Mouse (Mus musculus) layer of hippocampus, postnatal 25 days (tissue): ENCODE data around the gene Cyth1. TPM values are rescaled to one million over a fixed set of nuclear protein-coding genes. Genes with fewer than 3 reads are reported as not detected.
A peak's percentile ranks its signal among the peaks of the same experiment; 100 is the strongest.

Experiments
- DNase-seq, 2 experiments: peaks; one replicate each; pipeline ENCODE4 v3.0.0; 2022; ENCODE audit warnings: mixed read lengths in 2 of 2, low spot score in 1 of 2; ENCODE audit errors: extremely low spot score in 1 of 2
- total RNA-seq, 2 experiments: library from RNA; stranded (reverse); gene quantifications; 2 replicates each; pipeline ENCODE4 v1.2.3; 2021

Cyth1 gene
- total RNA-seq, 2 experiments from 2014 or later = 96.3 to 99.2 TPM

DNA sequence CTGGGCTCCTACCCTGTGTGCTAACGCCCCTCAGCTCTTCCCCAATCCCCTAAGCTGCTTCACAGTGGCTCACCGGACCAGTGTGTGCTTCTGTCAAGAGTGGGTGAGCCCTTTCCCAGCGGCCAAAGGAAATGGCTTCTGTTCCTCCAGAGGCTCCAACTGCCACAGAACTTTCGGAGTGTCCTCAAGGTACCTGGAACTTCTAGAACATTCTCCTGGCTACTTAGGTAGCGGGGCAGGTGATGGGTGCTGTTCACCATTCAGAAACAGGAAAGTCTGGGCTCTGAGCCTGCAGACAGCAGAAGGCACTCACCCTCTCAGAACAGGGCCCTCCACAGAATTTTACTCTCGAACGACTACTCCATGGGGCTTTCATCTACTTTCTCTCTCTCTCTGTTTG is 117.9 kb downstream of the Cyth1 start, which contains the start of gene Dnah17:
Dnah17 (minus strand) TSS at position 101 of the 400 bp plus-strand sequence.
- no peak for DNase-seq

DNA sequence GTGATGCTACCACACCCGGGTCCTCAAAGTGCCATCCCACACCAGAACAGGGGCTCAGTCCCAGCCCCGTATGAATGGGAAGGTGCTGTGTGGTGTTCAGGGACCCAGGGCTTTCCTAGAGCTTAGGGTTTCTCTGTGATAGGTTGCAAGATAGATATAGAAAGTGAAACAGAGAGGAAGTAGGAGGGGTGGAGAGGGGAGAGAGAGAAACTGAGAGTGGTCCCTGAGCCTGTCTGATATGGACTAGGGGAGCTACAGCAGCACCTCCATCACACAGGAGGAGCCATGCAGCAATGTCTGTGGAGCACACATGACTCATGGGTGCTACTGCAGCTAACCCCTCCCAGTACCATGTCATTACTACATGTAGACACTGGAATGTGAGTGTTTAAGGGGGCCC is 118.6 kb downstream of the Cyth1 start:
- DNase-seq = no peak

DNA sequence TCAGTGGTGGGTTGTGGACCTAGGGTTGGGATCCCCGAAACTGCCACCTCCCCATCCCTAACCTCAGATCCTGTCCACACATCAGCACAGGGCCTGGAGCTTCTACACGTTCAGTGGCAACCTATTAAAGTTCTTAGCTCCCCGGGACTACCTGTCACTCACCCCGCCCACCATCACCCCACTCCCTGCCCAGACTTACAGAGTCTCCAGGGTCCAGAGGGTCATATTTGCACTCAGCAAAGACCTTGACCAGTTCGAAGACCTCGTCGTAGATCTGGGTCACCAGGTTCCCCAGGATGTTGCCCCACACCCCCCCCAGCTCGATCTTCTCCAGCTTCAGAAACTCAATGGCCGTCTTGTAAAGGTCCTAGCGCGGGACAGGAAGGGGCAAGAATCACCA is 126.8 kb downstream of the Cyth1 start:
- no peak for DNase-seq

DNA sequence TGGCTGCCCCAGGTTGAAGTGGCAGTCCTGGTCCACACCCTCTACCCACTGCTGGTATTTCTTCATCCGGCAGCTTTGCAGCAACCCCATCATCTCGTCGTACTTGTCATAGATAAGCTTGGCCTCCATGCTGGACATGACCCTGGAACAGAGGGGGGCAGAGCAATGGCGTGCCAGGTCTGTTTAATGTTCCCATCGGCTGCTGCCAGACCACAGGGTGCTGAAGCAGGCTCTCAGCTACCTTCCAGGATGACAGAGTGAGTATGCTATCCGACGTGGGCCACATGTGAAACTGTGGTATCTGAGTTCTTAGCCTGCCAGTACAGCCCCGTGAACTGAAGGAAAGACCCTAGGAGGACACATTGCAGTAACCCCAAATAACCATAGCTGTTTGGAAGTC is 129.6 kb downstream of the Cyth1 start:
- no peak for DNase-seq

DNA sequence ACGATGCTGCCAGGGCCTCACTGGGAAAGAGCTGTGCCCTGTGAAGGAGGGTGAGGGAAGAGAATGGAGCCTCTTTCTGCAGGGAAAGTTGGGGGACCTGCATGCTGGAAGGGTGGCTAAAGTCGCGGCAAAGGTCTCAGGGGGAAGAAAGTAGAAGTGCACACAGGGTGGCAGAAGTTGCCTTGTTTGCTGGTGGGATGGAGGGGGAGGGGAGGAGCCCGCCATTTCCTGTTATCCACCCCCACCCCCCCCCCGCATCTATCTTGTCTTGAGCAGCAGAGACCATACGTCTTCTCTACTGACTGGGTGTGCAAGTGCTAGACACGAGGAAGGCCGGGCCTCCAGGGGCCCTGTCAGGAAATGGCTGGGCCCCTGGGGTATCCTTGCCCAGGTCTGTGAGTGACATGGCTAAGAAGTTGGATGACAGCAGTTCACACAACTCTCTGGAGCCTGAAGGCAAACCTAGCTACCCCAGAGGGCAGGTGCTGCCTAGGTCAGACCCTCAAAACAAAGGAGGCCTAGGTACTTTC is 133.7 kb downstream of the Cyth1 start:
- no peak for DNase-seq

DNA sequence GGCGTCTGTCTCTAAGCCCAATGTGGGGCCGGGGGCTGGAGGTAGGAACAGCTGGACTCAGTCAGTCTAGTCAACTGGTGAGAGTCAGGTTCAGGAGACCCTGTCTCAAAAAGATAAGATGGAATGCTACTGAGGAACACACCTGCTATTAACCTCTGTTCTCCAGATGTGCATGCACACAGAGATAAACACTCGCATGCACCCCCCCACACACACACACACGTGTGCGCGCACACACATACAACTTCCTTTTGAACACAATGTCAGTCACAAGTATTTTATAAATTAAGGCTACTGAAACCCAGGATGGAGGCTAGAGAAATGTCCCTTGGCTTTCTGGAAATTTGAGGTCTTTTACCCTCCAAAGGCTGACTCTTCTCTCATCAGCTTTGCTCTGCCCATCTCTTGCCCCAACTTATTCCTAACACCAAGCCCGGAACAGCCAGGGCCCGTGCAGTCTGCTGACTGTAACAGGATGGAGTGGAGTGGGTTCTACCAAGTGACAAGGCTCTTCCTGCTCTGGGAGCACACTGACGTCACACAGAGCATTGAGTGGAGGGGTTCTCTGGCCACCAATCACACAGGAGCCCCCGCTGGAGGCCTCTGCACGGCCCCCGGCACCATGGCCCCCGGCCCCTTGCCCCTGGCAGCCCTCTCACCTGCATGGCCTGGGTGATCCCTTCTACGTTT is 134.7 kb downstream of the Cyth1 start:
- no peak for DNase-seq

DNA sequence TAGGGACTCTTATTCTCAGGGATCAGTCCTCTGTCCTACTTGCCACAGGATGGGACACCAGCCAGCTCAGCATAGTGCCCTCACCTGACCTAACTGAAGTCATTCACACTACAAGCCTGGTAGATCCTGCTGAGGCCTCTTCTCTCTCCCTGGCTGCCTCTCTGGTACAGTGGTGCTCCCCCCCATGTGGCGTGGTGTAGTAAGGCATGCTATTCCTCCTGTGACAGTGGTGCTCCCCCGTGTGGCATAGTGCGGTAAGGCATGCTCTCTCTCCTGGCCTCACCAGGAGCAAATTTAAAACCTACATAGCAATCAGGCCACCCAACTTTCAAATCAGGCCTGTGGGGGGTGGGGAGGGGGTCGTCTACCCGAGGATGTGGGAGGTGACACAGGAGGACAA is 144.4 kb downstream of the Cyth1 start:
- peak; percentile 75 to 94 for DNase-seq

DNA sequence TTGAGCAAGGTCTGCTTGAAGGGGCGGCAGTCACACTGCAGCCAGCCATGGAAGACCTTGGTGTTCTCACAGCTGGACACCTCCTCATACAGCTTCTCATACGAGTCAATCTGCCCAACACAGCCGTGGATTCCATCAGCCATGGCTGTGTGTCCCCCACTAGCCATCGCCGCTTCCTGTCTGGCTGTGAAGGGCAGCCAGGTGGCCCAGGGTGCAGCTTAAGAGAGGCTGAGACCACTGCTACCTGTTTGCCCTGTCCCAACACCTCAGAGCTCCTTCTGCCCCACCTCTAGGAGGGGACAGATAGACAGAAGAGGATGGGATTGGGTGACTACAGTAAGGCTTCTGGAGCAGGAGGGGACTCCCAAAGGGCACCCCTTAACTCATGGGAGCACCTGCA is 145.0 kb downstream of the Cyth1 start:
- DNase-seq = no peak

DNA sequence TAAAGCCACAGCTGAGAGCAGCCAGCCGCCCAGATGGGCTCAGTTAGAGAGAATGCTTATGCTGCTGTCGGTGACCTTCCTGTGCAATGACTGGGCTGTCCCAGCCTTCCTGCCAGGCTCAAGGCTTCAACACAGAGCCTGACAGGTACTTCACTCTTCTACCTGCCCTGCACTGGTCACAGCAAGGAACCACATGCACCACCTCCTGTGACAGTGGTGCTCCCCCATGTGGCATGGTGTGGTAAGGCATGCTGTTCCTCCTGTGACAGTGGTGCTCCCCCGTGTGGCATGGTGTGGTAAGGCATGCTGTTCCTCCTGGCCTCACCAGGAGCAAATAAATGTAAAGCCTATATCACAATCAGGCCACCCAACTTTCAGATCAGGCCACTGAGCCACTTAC is 145.6 kb downstream of the Cyth1 start:
- DNase-seq = peak; percentile 92 to 97

DNA sequence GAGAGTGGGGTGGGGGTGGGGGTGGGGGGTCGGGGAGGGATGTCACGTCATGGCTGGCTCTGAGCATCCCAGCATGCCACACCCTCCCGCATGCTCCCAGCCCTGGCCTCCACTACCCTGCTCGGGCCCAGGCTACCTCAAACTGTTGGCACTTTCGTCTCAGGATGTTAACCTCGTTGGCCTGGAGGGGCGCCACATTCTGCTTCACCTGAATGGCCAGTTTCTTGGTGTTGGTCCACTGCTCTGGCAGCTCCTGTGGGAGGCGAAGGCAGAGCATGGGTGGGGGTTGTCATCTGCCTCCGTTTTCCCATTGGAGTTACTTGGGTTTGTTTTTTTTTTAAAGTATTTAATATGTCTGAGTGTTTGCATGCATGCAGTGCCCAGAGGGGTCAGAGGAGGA is 147.3 kb downstream of the Cyth1 start:
- no peak for DNase-seq

DNA sequence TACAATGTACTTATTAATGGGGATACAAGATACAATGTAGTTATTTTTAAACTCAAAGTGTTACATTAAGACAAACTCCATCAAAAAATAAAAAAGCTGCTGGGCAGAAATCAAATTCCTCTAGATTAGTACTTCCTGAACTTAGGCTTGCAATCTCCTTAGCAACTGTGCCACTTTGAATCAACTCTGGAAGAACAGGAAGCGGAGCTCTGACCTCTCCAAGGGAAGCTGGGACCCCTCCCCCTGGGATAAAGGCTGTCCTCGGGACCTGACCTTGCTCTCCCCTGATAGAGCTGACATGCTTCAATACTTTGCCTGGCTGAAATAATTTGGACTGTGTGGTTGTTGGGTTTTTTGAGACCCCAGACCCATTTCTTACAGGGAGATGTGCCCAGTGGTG is 151.7 kb downstream of the Cyth1 start:
- DNase-seq = no peak

DNA sequence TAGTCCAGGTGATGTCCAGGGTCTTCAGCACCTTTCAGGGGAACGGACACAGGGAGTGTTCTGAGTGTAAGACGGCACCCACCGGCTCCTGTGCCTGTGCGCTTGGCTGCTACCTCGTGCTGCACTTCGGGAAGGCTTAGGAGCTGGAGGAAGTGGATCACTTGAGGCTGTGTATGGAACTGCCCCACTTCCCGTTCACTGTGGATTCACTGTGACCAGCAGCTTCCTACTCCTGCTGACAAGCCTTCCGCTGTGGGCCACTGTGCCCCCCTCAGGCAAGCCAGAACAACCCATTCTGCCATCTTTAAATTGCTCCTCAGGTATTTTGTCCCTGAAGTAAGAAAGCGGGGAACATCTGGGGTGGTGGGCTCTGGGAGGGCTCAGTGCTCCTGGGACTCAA is 153.4 kb downstream of the Cyth1 start:
- no peak for DNase-seq

DNA sequence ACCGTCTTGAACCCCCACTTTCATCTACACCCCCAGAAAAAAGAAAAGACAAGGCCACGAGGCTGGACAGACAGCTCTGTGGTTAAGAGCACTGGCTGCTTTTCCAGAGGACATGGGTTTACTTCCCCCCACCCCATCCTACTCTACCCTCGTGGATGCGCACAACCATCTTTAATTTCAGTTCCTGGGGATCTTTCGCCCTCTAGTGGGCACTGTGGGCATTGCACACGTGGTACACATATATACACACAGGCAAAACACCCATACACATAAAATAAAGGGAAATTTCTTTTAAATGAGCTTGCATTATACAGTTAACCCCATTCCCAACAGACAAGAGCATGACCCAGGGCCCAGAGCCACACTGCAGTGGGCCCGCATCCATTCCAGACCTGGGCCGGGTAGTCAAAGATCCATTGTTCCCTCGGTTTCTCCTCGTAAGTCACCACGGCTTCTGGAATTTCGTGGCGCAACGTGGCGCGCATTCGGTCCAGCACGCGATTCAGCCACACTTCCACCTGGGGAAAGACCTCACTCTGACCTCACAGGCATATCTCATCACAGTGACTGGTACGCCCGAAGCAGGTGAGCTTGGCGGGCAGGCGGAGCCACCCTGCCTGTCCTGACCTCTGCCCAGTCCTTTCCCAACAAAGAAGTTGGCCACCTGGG is 157.3 kb downstream of the Cyth1 start:
- no peak for DNase-seq

DNA sequence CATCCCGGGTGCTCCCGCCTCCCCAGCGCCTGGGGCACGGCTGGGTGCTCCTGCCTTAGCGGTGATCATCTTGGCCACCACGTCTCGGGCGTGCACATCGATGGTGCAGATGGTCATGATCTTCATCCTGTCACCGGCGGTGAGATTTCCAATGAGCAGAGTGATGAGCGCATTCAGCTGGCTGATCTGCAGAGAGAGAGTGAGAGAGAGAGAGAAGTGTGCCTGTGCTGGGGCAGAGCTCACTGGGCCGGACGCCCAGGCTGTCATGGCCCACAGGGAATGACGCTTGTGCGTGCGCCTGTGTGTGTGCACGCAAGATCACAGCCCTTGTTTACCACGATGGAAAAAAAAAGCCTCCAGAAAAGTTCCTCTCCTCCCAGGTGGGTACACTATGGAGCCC is 159.5 kb downstream of the Cyth1 start:
- DNase-seq = no peak

DNA sequence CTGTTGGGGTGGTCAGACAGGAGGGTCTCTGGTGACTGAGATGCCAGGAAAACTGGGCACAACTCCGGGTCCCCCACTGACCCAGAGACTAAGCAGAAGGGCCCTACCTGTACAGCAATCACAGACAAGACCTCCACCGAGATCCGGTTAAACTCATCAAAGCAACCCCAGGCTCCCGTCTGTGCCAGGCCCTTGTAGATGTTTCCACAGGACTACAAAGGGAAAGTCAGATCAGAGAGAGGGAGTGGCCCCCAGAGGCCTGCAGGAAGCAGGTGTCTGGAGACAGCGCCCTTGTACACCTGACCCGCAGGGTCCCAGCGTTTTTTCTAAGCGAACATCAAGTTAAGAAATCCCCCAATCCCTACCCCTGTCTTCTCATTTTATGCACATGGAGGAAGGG is 162.4 kb downstream of the Cyth1 start:
- DNase-seq = no peak

DNA sequence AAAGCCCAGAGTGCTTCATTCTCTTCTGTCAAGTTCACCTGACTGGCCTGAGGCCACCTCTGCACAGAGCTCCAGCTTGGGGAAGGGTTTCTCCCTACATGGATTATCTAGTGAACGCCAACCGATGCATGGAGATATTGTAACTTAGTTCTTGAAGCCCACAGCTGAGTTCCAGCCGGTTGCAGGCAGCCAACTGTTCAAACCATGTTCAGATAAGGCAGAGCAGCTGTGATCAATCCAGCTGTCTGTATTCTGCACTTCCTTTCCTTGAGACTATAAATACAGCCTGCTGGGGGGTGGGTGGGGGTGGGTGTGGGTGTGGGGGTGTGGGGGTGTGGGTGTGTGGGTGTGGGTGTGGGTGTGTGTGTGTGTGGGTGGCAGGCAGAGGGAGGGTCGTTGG is 163.2 kb downstream of the Cyth1 start:
- DNase-seq = no peak

DNA sequence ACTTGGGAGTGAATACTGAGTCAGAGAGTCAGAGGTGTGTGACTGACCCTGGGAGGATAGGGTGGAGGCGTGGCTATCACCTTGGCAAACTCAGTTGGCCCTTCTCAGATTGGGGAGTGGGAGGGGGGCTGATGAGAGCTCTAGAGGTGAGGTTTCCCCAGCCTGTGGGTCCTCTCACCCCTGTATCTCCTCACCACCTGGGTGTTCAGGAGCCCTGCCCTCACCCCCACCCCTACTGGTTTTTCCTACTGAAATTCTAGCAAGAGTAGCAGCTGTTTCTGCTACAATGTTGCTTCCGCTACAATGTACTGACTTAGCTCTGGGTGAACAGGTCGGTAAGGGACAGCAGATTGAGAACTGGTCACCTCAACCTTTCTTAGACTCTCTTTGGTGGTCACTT is 164.1 kb downstream of the Cyth1 start:
- no peak for DNase-seq

DNA sequence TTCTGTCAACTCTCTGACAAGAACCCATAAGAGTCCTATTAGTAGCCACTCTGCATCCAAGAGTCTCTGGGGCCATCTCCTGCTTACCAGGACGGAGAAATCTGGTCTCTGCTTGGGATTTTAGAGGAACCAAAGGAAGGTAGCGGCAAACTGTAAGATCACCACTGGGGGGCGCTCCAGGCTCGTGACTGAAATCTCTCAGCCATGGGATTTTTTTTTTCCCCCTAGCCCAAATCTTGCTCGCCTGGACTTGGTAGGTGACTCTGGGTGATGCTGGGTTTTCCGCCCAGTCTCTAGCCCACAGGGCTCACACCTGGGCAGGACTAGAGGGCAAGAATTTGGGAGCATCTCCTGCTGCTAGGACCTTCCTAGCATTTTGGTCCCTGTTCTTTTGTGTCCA is 164.6 kb downstream of the Cyth1 start:
- DNase-seq = peak; percentile 62 to 93

DNA sequence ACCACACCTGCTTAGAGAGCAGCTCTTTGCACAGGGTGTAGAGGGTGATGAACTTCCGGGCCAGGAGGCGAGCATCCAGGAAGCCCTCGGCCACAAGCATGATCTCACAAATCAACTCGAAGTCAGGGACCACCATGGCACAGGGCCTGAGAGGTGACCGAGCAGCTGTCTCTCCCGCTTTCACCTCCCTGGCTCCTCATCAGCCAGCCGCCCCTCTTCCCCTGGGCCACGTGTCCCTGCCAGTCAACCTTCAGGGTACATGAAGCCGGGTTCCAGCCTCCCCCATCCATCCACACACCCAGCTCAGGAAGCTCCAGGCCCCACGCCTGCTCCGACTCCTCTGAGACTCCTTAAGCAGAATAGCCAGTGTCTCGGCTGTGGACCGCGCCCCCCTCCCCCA is 166.1 kb downstream of the Cyth1 start:
- no peak for DNase-seq
